Mouse (Mus musculus) gastrocnemius, postnatal 4 days (tissue): ENCODE measurements at regions not wholly inside any gene's neighbourhood (a gene's known extent, or its start where the extent isn't known, plus 50 kb on each side); places are given as distances from the start of the nearest gene placed in this dataset. TPM values are rescaled to one million over a fixed set of nuclear protein-coding genes. Genes with fewer than 3 reads are reported as not detected.

ENCODE experiments used
- microRNA-seq: library from miRNA; unstranded; fragments of <30 nt; microRNA quantifications from one replicate; pipeline ENCODE4 v1.2.0, GENCODE M21; 2021

Small RNA genes in the stretch of these regions (microRNA-seq; reads per million reads assigned to microRNA genes)
- gene Gm22243 (not detected), gene Gm25510 (not detected), gene Gm26303 (not detected), gene Mir467h (not detected)
